Mouse (Mus musculus) intestine, embryonic 16.5 days (tissue): Measurements from ENCODE around the gene Plxna2. TPM values are rescaled to one million over a fixed set of nuclear protein-coding genes. Genes with fewer than 3 reads are reported as not detected.

Source experiments
- ATAC-seq: fragments of 200-750 bp; cut with Nextera tagmentation; 2 replicates; pipeline ENCODE4 v1.8.0; 2017; ENCODE audit warnings: moderate TSS enrichment, moderate library complexity
- H3K27ac ChIP-seq: fragments of 300-500 bp; sonication (generic); 2 replicates; pipeline ENCODE4 v1.5.1; 2014; ENCODE audit warnings: mild to moderate bottlenecking, low read length
- H3K27me3 ChIP-seq: fragments of 300-500 bp; sonication (generic); replicated peaks from 2 replicates; pipeline ENCODE4 v1.6.1; 2014; ENCODE audit warnings: low read length, control low read depth, mixed read lengths; ENCODE audit not compliant: control insufficient read depth, insufficient read depth
- H3K36me3 ChIP-seq: fragments of 300-500 bp; sonication (generic); 2 replicates; pipeline ENCODE4 v1.6.1; 2014; ENCODE audit warnings: low read length, control low read depth; ENCODE audit not compliant: control insufficient read depth, insufficient read depth
- H3K4me1 ChIP-seq: fragments of 300-500 bp; sonication (generic); 2 replicates; pipeline ENCODE4 v1.6.1; 2014; ENCODE audit warnings: low read length, control low read depth, mixed read lengths; ENCODE audit not compliant: control insufficient read depth, insufficient read depth
- H3K4me2 ChIP-seq: fragments of 300-500 bp; sonication (generic); 2 replicates; pipeline ENCODE4 v1.6.1; 2014; ENCODE audit warnings: low read depth, low read length, control low read depth
- H3K4me3 ChIP-seq: fragments of 300-500 bp; sonication (generic); 2 replicates; pipeline ENCODE4 v1.5.1; 2014; ENCODE audit warnings: mild to moderate bottlenecking, low read length
- H3K9ac ChIP-seq: fragments of 300-500 bp; sonication (generic); 2 replicates; pipeline ENCODE4 v1.6.1; 2014; ENCODE audit warnings: low read depth, low read length
- H3K9me3 ChIP-seq: fragments of 300-500 bp; sonication (generic); 2 replicates; pipeline ENCODE4 v1.6.1; 2016; ENCODE audit warnings: low read length, control low read depth; ENCODE audit not compliant: control insufficient read depth
- WGBS: fragments of 180-500 bp; shearing (Covaris S2); extraction: QIAGEN DNeasy Blood & Tissue Kit; methylation state at CpG from one replicate; pipeline ENCODE4 v1.1.7; 2014; 5-methylcytosine and 5-hydroxymethylcytosine counted together
- polyA plus RNA-seq: library from polyadenylated mRNA; unstranded; fragments of >200 nt; fragmentation: Nextera tagmentation; extraction: Ambion mirVana; gene quantifications from 2 replicates; pipeline ENCODE4 v1.2.1, GENCODE M21; 2015

The Plxna2 gene
- polyA plus RNA-seq, 1 experiment from 2014 or later: 4.3 TPM

- peak overlapping the region; percentile 98 for H3K4me2 ChIP-seq
- peak overlapping the region; percentile 70 for H3K27ac ChIP-seq
- H3K9ac ChIP-seq: peak overlapping the region; percentile 87
- no peaks in the 10 kb centered on the region for H3K36me3 ChIP-seq
- peak; percentile 59 for ATAC-seq
- H3K4me3 ChIP-seq: peak overlapping the region; percentile 65
- no peaks in the 10 kb centered on the region for H3K27me3 ChIP-seq
- H3K4me1 ChIP-seq: peaks cover 29% of the 10 kb centered on the region
- under 1% methylated on average over 56 of the region's 56 CpGs for WGBS
- no peaks in the 10 kb centered on the region for H3K9me3 ChIP-seq
Observed at GRCm38 (mm10) chr1:194620245-194620991, 2.4 kb downstream of the Plxna2 start.

DNA sequence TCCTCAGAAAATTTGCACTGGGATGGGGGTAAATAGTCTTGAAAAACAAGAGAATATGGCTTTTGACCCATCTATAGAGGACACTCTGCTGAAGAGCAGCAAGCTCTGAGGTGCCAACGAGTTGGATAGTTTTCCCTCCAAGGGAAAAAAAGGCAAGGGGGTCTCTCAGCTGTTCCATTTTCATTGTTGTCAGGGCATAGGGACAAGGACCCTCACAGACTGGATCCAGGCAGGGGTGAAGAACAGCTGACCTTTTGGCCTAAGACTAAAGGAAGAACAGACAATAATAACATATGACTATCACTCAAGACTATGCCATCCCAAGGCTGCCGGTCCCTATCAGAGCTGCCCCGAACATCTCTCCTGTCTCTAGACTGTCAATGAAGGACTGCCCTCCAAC is 4.2 kb downstream of the Plxna2 start:
- Histone ChIP-seq H3K4me3 (peak overlapping the region; percentile 12), H3K27ac (no peak overlapping the region), H3K9ac (no peak overlapping the region; the same call in 1 of the 2 replicates), H3K4me2 (peak overlapping the region; percentile 98), H3K36me3 (no peaks in the 10 kb centered on the region), H3K9me3 (no peaks in the 10 kb centered on the region), H3K27me3 (no peaks in the 10 kb centered on the region), H3K4me1 (peaks cover 29% of the 10 kb centered on the region)
- WGBS: 58% methylated on average over 3 of the region's 3 CpGs
- no peak for ATAC-seq

DNA sequence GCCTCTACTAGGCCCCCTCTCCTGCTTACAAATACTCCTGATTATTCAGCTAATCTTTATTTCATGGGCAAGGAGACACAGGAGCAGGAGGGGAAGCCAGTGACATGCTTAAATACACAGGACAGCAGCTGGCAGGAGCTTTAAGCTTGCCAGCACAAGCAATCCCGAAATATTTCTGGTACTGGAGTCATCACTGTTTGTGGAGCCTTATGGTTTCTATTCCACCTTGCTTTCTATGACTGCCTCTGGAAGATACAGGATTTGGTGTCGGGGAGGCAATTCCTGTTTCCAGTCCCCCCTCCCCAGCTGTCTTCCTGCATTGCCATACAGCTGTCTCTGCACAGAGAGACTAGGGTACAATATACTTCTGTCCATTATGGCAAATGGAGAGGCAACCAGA is 4.7 kb downstream of the Plxna2 start:
- H3K4me1 ChIP-seq: peaks cover 29% of the 10 kb centered on the region
- WGBS: 42% methylated on average over 2 of the region's 2 CpGs
- H3K36me3 ChIP-seq: no peaks in the 10 kb centered on the region
- H3K4me3 ChIP-seq: peak overlapping the region; percentile 12
- no peaks in the 10 kb centered on the region for H3K27me3 ChIP-seq
- no peak overlapping the region; the same call in 1 of the 2 replicates for H3K9ac ChIP-seq
- no peaks in the 10 kb centered on the region for H3K9me3 ChIP-seq
- no peak for ATAC-seq
- H3K4me2 ChIP-seq: peak overlapping the region; percentile 98; the same call in 1 of the 2 replicates
- no peak overlapping the region for H3K27ac ChIP-seq

DNA sequence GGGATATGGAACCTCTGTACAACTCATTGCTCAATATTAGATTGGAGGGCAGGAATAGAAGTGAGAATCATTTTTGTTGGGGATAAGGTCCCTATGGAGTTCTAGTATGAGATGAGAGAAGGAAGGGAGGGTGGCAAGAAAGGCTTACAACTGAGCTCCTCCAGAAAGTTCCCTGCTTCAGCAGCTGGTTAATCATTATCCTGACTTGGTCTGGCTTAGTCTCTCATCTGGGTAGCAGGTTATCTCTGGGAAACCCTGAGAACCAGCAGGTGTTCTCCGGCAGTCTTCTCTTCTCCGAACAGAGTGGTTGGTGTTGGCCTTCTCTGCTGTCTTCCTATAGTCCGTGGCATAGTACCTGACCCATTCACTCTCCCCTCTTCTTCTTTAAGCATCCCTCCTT is 5.6 kb downstream of the Plxna2 start:
- no peak overlapping the region; the same call in 1 of the 2 replicates for H3K4me3 ChIP-seq
- peak overlapping the region; percentile 21; the same call in 1 of the 2 replicates for H3K4me2 ChIP-seq
- ATAC-seq: peak; percentile 8
- H3K36me3 ChIP-seq: no peaks in the 10 kb centered on the region
- 53% methylated on average over 3 of the region's 3 CpGs for WGBS
- no peak overlapping the region for H3K9ac ChIP-seq
- no peak overlapping the region for H3K27ac ChIP-seq
- no peaks in the 10 kb centered on the region for H3K9me3 ChIP-seq
- H3K4me1 ChIP-seq: peaks cover 29% of the 10 kb centered on the region
- H3K27me3 ChIP-seq: no peaks in the 10 kb centered on the region

GRCm38 (mm10) chr1:194624411-194624810 is 6.4 kb downstream of the Plxna2 start:
- Histone ChIP-seq H3K9me3 (no peaks in the 10 kb centered on the region), H3K4me1 (peaks cover 33% of the 10 kb centered on the region), H3K9ac (0 out of 2 replicates have a peak overlapping the region, but pooled peaks have one; percentile 4), H3K27me3 (no peaks in the 10 kb centered on the region), H3K4me3 (no peak overlapping the region), H3K36me3 (no peaks in the 10 kb centered on the region), H3K4me2 (0 out of 2 replicates have a peak overlapping the region, but pooled peaks have one; percentile 21), H3K27ac (no peak overlapping the region; the same call in 1 of the 2 replicates)
- ATAC-seq: no peak
- WGBS: 43% methylated on average over 2 of the region's 2 CpGs

DNA sequence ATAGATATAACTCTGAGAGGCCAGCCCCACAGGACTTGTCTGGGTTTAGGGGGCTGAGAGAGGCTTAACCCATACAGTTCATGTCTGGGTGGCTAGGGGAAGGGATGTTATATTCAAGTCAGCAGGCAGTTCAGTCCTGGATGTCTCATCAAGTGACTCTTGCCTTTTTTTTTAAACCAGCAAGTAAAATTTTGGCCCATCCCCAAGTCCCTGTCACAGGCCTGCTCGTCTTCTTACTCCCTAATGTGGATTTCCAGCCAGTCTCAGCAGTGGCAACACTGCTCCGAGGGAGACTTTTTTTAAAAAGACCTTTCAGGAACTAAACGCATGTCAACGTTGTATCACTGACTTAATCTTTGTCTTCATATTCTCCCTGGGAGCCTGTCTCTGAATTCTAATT is 7.0 kb downstream of the Plxna2 start:
- no peak for ATAC-seq
- H3K9ac ChIP-seq: no peak overlapping the region
- no peak overlapping the region for H3K4me2 ChIP-seq
- 49% methylated on average over 4 of the region's 4 CpGs for WGBS
- no peaks in the 10 kb centered on the region for H3K27me3 ChIP-seq
- no peaks in the 10 kb centered on the region for H3K9me3 ChIP-seq
- no peak overlapping the region for H3K4me3 ChIP-seq
- no peak overlapping the region for H3K27ac ChIP-seq
- peaks cover 35% of the 10 kb centered on the region for H3K4me1 ChIP-seq
- H3K36me3 ChIP-seq: no peaks in the 10 kb centered on the region

- Histone ChIP-seq H3K36me3 (no peaks in the 10 kb centered on the region), H3K27me3 (no peaks in the 10 kb centered on the region), H3K27ac (no peak overlapping the region), H3K9ac (no peak overlapping the region), H3K4me1 (peaks cover 33% of the 10 kb centered on the region), H3K9me3 (no peaks in the 10 kb centered on the region), H3K4me2 (no peak overlapping the region), H3K4me3 (no peak overlapping the region)
- ATAC-seq: no peak
- 80% methylated on average over 2 of the region's 2 CpGs for WGBS
Observed at GRCm38 (mm10) chr1:194626109-194626508, 8.1 kb downstream of the Plxna2 start.

DNA sequence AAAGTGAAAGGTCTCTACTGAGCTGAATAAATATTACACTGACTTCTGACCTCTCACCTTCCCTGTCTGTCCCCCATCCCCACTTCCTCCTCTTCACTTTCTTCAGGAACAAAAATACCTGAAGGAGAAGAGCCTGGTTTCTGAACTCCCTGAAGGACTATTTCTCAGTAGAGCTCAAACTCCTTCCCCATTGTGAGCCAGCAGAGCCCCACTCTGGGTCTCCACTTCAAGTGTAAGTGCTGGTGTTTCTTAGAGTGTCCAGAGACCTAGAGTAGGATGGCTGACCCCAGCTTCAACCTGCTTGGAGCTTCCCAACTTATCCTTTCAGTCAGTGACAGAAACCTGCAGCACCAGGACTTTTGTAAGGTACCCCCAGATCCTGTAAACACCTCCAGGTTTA is 9.3 kb downstream of the Plxna2 start:
- Histone ChIP-seq H3K9me3 (no peaks in the 10 kb centered on the region), H3K4me2 (no peak overlapping the region), H3K9ac (no peak overlapping the region), H3K27me3 (no peaks in the 10 kb centered on the region), H3K4me3 (no peak overlapping the region), H3K27ac (no peak overlapping the region), H3K4me1 (peaks cover 27% of the 10 kb centered on the region), H3K36me3 (no peaks in the 10 kb centered on the region)
- ATAC-seq: no peak

GRCm38 (mm10) chr1:194629135-194629689 is 11.2 kb downstream of the Plxna2 start:
- Histone ChIP-seq H3K9me3 (no peaks in the 10 kb centered on the region), H3K9ac (no peak overlapping the region), H3K27ac (0 out of 2 replicates have a peak overlapping the region, but pooled peaks have one; percentile 16), H3K4me3 (no peak overlapping the region), H3K27me3 (no peaks in the 10 kb centered on the region), H3K4me1 (peaks cover 13% of the 10 kb centered on the region), H3K36me3 (no peaks in the 10 kb centered on the region), H3K4me2 (no peak overlapping the region)
- 39% methylated on average over 2 of the region's 2 CpGs for WGBS
- ATAC-seq: peak; percentile 36
